Mouse (Mus musculus) neural tube, embryonic 15.5 days (tissue): ENCODE data around the gene St3gal5. TPM values are rescaled to one million over a fixed set of nuclear protein-coding genes. Genes with fewer than 3 reads are reported as not detected.
A peak's percentile ranks its signal among the peaks of the same experiment; 100 is the strongest.

Experiments
- ATAC-seq: fragments of 200-750 bp; cut with Nextera tagmentation; 2 replicates; pipeline ENCODE4 v1.8.0; 2017; ENCODE audit warnings: mild to moderate bottlenecking, moderate TSS enrichment, moderate library complexity; ENCODE audit not compliant: low FRiP score
- H3K27ac ChIP-seq: fragments of 300-500 bp; sonication (generic); replicated peaks from 2 replicates; pipeline ENCODE4 v1.5.1; 2015; ENCODE audit warnings: mild to moderate bottlenecking, inconsistent platforms
- H3K27me3 ChIP-seq: fragments of 300-500 bp; sonication (generic); replicated peaks from 2 replicates; pipeline ENCODE4 v1.6.1; 2015; ENCODE audit warnings: inconsistent platforms
- H3K36me3 ChIP-seq: fragments of 300-500 bp; sonication (generic); 2 replicates; pipeline ENCODE4 v1.6.1; 2015; ENCODE audit warnings: inconsistent platforms
- H3K4me1 ChIP-seq: fragments of 300-500 bp; sonication (generic); 2 replicates; pipeline ENCODE4 v1.6.1; 2015; ENCODE audit warnings: inconsistent platforms
- H3K4me2 ChIP-seq: fragments of 300-500 bp; sonication (generic); 2 replicates; pipeline ENCODE4 v1.6.1; 2015; ENCODE audit warnings: inconsistent platforms, mild to moderate bottlenecking, moderate library complexity
- H3K4me3 ChIP-seq: fragments of 300-500 bp; sonication (generic); replicated peaks from 2 replicates; pipeline ENCODE4 v1.5.1; 2015; ENCODE audit warnings: mild to moderate bottlenecking, inconsistent platforms
- H3K9ac ChIP-seq: fragments of 300-500 bp; sonication (generic); replicated peaks from 2 replicates; pipeline ENCODE4 v1.6.1; 2015; ENCODE audit warnings: mild to moderate bottlenecking, inconsistent platforms
- H3K9me3 ChIP-seq: fragments of 300-500 bp; sonication (generic); replicated peaks from 2 replicates; pipeline ENCODE4 v1.6.1; 2016; ENCODE audit warnings: inconsistent platforms
- WGBS: fragments of 180-500 bp; shearing (Covaris S2); methylation state at CpG from one replicate; pipeline ENCODE4 v1.1.7; 2015; ENCODE audit warnings: mixed read lengths; 5-methylcytosine and 5-hydroxymethylcytosine counted together
- polyA plus RNA-seq: library from polyadenylated mRNA; unstranded; fragments of >200 nt; fragmentation: Nextera tagmentation; extraction: Ambion mirVana; gene quantifications from 2 replicates; pipeline ENCODE4 v1.2.1, GENCODE M21; 2015

The St3gal5 gene
- polyA plus RNA-seq, 1 experiment from 2014 or later = 76.0 TPM

- no peaks in the 10 kb centered on the region for H3K36me3 ChIP-seq
- peaks cover 3% of the 10 kb centered on the region; the same call in 1 of the 2 replicates for H3K4me1 ChIP-seq
- no peak overlapping the region for H3K9ac ChIP-seq
- no peak for ATAC-seq
- no peak overlapping the region for H3K27ac ChIP-seq
- 69% methylated on average over 8 of the region's 8 CpGs for WGBS
- H3K9me3 ChIP-seq = no peaks in the 10 kb centered on the region
- H3K4me3 ChIP-seq = no peak overlapping the region
- H3K4me2 ChIP-seq = no peak overlapping the region
- no peaks in the 10 kb centered on the region for H3K27me3 ChIP-seq
Measured at GRCm38 (mm10) chr6:72117322-72117968, 20.1 kb downstream of the St3gal5 start.

DNA sequence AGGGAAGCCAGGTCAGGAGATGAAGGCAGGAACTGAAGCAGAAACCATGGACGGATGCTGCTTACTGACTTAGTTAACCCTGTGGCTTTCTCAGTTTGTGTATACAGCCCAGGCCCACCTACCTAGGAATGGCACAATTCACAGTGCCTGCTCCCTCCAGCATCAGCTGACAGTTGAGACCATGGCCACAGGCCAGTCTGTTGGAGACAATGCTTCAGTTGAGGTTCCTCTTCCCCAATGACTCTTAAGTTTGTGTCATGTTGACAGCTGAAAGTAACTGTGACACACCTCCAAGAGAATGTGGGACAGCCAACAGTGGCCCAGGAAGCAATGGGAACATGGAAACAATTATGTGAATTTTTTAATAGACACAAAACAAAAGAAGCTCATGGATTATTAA lies 22.5 kb downstream of the St3gal5 start:
- Histone ChIP-seq H3K36me3 (no peaks in the 10 kb centered on the region), H3K27ac (no peak overlapping the region), H3K4me1 (peaks cover 3% of the 10 kb centered on the region; the same call in 1 of the 2 replicates), H3K4me2 (no peak overlapping the region), H3K9ac (no peak overlapping the region), H3K27me3 (no peaks in the 10 kb centered on the region), H3K4me3 (no peak overlapping the region), H3K9me3 (no peaks in the 10 kb centered on the region)
- no peak for ATAC-seq
- WGBS = 83% methylated on average over 1 of the region's 1 CpGs

DNA sequence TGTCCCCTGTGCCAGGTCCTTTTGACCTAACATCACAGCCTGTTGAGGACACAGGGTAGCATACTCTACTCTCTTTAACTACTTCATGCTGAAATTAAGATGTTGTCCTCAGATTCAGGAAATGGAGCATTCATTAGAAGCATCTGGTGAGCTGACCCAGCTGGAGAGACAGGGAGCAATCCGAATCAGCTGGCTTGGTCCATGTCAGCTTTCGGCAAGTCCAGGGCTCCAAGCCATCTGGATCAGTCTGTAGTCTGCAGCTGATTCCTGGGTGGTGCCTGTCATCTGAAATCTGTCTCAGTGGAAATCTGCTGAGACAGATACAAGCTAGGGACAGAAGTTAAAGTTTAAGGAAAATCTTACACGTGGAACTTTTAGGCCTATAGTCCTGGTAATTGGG lies 23.9 kb downstream of the St3gal5 start:
- Histone ChIP-seq H3K27me3 (no peaks in the 10 kb centered on the region), H3K9ac (no peak overlapping the region), H3K4me3 (no peak overlapping the region), H3K4me1 (peaks cover 3% of the 10 kb centered on the region; the same call in 1 of the 2 replicates), H3K36me3 (no peaks in the 10 kb centered on the region), H3K4me2 (no peak overlapping the region), H3K27ac (no peak overlapping the region), H3K9me3 (no peaks in the 10 kb centered on the region)
- WGBS = 74% methylated on average over 3 of the region's 3 CpGs
- ATAC-seq = no peak

GRCm38 (mm10) chr6:72122515-72122914 lies 25.1 kb downstream of the St3gal5 start:
- ATAC-seq = no peak
- H3K36me3 ChIP-seq = no peaks in the 10 kb centered on the region
- no peak overlapping the region for H3K9ac ChIP-seq
- no peak overlapping the region for H3K4me2 ChIP-seq
- no peaks in the 10 kb centered on the region for H3K9me3 ChIP-seq
- H3K4me3 ChIP-seq = no peak overlapping the region
- H3K27me3 ChIP-seq = no peaks in the 10 kb centered on the region
- WGBS = 86% methylated on average over 5 of the region's 5 CpGs
- H3K4me1 ChIP-seq = peaks cover 3% of the 10 kb centered on the region; the same call in 1 of the 2 replicates
- H3K27ac ChIP-seq = no peak overlapping the region

DNA sequence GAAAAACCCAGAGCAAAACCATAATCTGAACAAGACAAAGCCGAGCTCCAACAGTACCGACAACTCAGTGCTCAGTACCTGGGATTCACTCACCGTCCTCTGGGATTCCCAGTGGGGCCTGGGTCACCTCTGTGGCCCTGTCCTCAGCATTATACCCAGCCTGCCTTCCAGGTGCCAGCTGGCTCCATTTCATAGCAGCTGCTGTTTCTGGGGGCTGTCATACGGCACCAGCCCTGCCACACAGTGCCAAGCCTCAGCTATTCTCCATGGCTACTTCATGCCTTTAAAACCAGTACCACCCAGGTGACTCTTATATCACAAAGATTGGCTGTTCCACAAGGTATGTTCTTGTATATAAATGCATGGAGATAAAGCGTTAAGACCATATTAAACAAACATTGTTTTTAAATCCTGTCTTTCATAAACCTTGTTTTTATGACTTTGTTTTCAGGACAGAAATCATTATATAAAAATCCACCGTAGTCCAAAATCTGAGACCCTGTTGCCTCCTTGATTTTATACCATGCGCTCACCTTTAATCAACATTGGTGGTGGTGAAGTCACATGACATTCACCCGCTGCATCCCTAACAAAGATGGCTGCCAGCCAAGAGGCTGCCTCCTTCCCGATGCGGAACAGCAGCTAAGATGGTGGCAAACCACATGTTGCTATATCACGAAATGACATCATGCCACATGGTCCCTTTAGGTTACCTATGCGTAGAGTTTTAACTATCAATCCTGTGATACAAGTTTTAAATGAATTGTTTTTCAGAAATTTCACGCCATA lies 27.1 kb downstream of the St3gal5 start:
- Histone ChIP-seq H3K27me3 (no peaks in the 10 kb centered on the region), H3K4me3 (no peak overlapping the region), H3K4me2 (no peak overlapping the region), H3K27ac (no peak overlapping the region), H3K9ac (no peak overlapping the region), H3K36me3 (peaks cover 16% of the 10 kb centered on the region), H3K9me3 (no peaks in the 10 kb centered on the region), H3K4me1 (peaks cover 3% of the 10 kb centered on the region; the same call in 1 of the 2 replicates)
- ATAC-seq = 0 out of 2 replicates have a peak, but pooled peaks have one; percentile 50
- 84% methylated on average over 13 of the region's 13 CpGs for WGBS

DNA sequence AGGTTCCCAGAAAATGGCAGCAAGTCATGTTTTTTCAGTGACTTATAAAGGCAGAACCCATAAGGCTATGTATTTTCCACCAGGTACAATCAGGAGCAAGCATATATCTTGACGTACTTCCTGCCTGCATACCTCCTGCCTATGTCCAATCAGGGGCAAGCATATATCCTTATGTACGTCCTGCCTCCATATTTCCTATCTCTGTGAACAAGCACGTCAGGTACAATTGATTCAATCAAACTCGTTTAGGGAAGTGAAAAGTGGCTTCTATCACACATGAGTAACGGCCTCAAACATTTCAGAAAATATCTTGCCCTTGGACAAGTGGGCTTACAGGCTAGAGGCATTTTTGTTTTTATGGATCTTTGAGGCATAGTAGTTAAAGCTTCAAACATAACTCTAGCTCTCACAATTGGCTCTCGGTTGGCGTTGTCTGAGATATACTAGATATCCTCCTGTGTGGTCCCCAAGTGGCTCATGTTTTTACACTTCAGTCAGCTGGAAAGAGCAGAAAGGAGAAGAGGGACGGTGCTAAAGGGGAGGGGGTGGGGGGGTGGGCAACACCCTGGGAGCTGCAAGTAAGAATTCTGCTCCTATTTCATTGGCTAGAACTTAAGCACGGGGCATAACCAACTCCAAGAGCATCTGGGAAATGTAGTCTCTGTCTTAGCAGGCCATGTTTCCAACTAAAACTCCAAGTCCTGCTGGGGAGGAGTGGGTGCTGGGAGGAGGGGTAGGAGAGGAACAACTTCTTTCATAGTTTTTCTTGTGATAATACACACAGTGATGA lies 28.9 kb downstream of the St3gal5 start:
- Histone ChIP-seq H3K27me3 (no peaks in the 10 kb centered on the region), H3K36me3 (peaks cover 32% of the 10 kb centered on the region), H3K27ac (no peak overlapping the region), H3K4me3 (no peak overlapping the region), H3K9me3 (no peaks in the 10 kb centered on the region), H3K4me2 (no peak overlapping the region), H3K9ac (no peak overlapping the region), H3K4me1 (peaks cover 3% of the 10 kb centered on the region; the same call in 1 of the 2 replicates)
- 77% methylated on average over 9 of the region's 9 CpGs for WGBS
- peak; percentile 31; the same call in 1 of the 2 replicates for ATAC-seq

GRCm38 (mm10) chr6:72130056-72130455 lies 32.7 kb downstream of the St3gal5 start:
- Histone ChIP-seq H3K4me3 (no peak overlapping the region), H3K9me3 (no peaks in the 10 kb centered on the region), H3K36me3 (peaks cover 59% of the 10 kb centered on the region), H3K27me3 (no peaks in the 10 kb centered on the region), H3K4me2 (no peak overlapping the region), H3K9ac (no peak overlapping the region), H3K4me1 (peaks cover 8% of the 10 kb centered on the region), H3K27ac (no peak overlapping the region)
- ATAC-seq = no peak
- 85% methylated on average over 6 of the region's 6 CpGs for WGBS

GRCm38 (mm10) chr6:72132671-72133214 lies 35.4 kb downstream of the St3gal5 start:
- no peaks in the 10 kb centered on the region for H3K27me3 ChIP-seq
- no peaks in the 10 kb centered on the region for H3K9me3 ChIP-seq
- H3K4me3 ChIP-seq = no peak overlapping the region
- 96% methylated on average over 8 of the region's 8 CpGs for WGBS
- no peak overlapping the region for H3K9ac ChIP-seq
- no peak for ATAC-seq
- no peak overlapping the region for H3K27ac ChIP-seq
- H3K4me1 ChIP-seq = peaks cover 8% of the 10 kb centered on the region
- H3K36me3 ChIP-seq = peaks cover 70% of the 10 kb centered on the region
- H3K4me2 ChIP-seq = no peak overlapping the region

GRCm38 (mm10) chr6:72134850-72135515 lies 37.6 kb downstream of the St3gal5 start:
- Histone ChIP-seq H3K36me3 (peaks cover 51% of the 10 kb centered on the region), H3K27me3 (no peaks in the 10 kb centered on the region), H3K4me1 (peaks cover 8% of the 10 kb centered on the region), H3K9ac (no peak overlapping the region), H3K4me2 (no peak overlapping the region), H3K9me3 (no peaks in the 10 kb centered on the region), H3K27ac (no peak overlapping the region), H3K4me3 (no peak overlapping the region)
- WGBS = 67% methylated on average over 9 of the region's 9 CpGs
- ATAC-seq = no peak

- H3K9ac ChIP-seq = no peak overlapping the region
- peaks cover 8% of the 10 kb centered on the region for H3K4me1 ChIP-seq
- H3K4me2 ChIP-seq = no peak overlapping the region
- no peaks in the 10 kb centered on the region for H3K9me3 ChIP-seq
- ATAC-seq = no peak
- 83% methylated on average over 5 of the region's 5 CpGs for WGBS
- no peaks in the 10 kb centered on the region for H3K27me3 ChIP-seq
- no peak overlapping the region for H3K4me3 ChIP-seq
- H3K36me3 ChIP-seq = peaks cover 42% of the 10 kb centered on the region
- H3K27ac ChIP-seq = no peak overlapping the region
Measured at GRCm38 (mm10) chr6:72136016-72136415, 38.6 kb downstream of the St3gal5 start.

GRCm38 (mm10) chr6:72136543-72136942 lies 39.2 kb downstream of the St3gal5 start:
- Histone ChIP-seq H3K9me3 (no peaks in the 10 kb centered on the region), H3K27me3 (no peaks in the 10 kb centered on the region), H3K36me3 (peaks cover 39% of the 10 kb centered on the region), H3K4me1 (peaks cover 8% of the 10 kb centered on the region), H3K9ac (no peak overlapping the region), H3K4me2 (no peak overlapping the region), H3K27ac (no peak overlapping the region), H3K4me3 (no peak overlapping the region)
- no peak for ATAC-seq
- WGBS = 83% methylated on average over 10 of the region's 10 CpGs
